ENCODE assay signal across 14 mouse cellular contexts in the genomic region with DNA sequence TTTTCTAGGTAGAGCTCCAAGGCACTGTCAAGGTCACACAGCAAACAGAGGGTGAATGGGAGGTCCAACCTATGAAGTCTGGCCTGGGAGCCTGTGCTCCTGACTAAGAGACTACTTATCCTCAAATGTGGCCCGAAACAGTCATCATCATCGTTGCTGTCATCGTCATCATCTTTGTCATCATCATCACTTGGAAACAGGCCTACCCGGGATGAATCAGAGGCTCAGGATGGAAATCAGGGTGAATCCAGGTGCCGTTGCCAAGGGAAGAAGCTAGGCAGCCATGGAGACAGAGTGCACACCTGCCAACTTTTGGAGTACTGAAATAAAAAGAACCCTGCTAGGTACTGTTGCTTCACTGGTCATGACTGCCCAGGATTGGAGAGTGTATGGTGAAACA. TPM values are rescaled to one million over a fixed set of nuclear protein-coding genes. Genes with fewer than 3 reads are reported as not detected.
DNase-seq lines count a peak whose midpoint lies in the region.
"Had no signal": no experiment of that assay in that cellular context is flagged by ENCODE, and none has a peak within 500 bp of the region (broad histone marks: within the 10 kb centered on the region; RNA-seq: fewer than 3 reads in every experiment).

No protein-coding gene starts in this region.

- no peaks in the 10 kb centered on the region for H3K4me1 ChIP-seq in heart, embryonic 10.5 days

- 76% methylated on average over 5 of the region's 5 CpGs for WGBS in heart, embryonic 10.5 days

- no peaks in the 10 kb centered on the region for H3K9me3 ChIP-seq in heart, embryonic 10.5 days
- H3K9me3 ChIP-seq: forebrain, embryonic 10.5 days; lung, embryonic 15.5 days; midbrain, embryonic 10.5 days had no signal

- DNase-seq in heart, embryonic 10.5 days (ENCODE audit: low spot score) = peak; percentile 58
- DNase-seq in heart, postnatal 14 days = no peak
- peak; percentile 17 to 39 for DNase-seq in left cerebral cortex, adult 18-20 months (ENCODE audit: low spot score in 2 of 2)
- no peak for DNase-seq in left cerebral cortex, postnatal 10 days (ENCODE audit: extremely low spot score in 1 of 2, low spot score in 2 of 2)
- DNase-seq in brain, adult 2 months (ENCODE audit: low read depth, low spot score) = peak; percentile 81
- peak; percentile 10 to 16 for DNase-seq in layer of hippocampus, postnatal 36 days
- DNase-seq in natural killer cell, adult 2 months (ENCODE audit: low spot score in 2 of 2) = no peak
- no peak for DNase-seq in gastrocnemius, postnatal 36 days
- DNase-seq: gastrocnemius, postnatal 25 days; thymus, adult 18-20 months had no signal

- intact Hi-C loops in heart, postnatal 14 days (cut with DNase I) = loop anchor here (5.0 to 10.0 kb wide), 2 partner anchors 336 to 973 kb away; no protein-coding TSS in a partner anchor
- intact Hi-C loops in left cerebral cortex, postnatal 10 days (cut with DNase I) = loop anchor here (2.0 kb wide), 1 partner anchor 144 kb away; no protein-coding TSS in a partner anchor
- intact Hi-C loops in gastrocnemius, postnatal 36 days (cut with DNase I) = loop anchor here (2.0 kb wide), 1 partner anchor 144 kb away; no protein-coding TSS in a partner anchor

- H3K27ac ChIP-seq in heart, embryonic 10.5 days = no peak overlapping the region
- H3K27ac ChIP-seq: forebrain, embryonic 10.5 days; liver, embryonic 14.5 days; lung, embryonic 15.5 days; midbrain, embryonic 10.5 days had no signal

- no peaks in the 10 kb centered on the region for H3K27me3 ChIP-seq in heart, embryonic 10.5 days (ENCODE audit: insufficient read depth, poor library complexity, severe bottlenecking)
- H3K27me3 ChIP-seq: lung, embryonic 15.5 days had no signal

- no peak overlapping the region for H3K4me3 ChIP-seq in heart, embryonic 10.5 days
- H3K4me3 ChIP-seq: forebrain, embryonic 10.5 days; lung, embryonic 15.5 days; midbrain, embryonic 10.5 days had no signal

- H3K36me3 ChIP-seq in heart, embryonic 10.5 days = no peaks in the 10 kb centered on the region
- H3K36me3 ChIP-seq: forebrain, embryonic 10.5 days; lung, embryonic 15.5 days; midbrain, embryonic 10.5 days had no signal

RNA-seq across cellular contexts. Expression of a gene that starts 34.2 kb away (rescaled TPM):
- polyA plus RNA-seq in heart, embryonic 10.5 days (2016; fragmentation: Nextera tagmentation; extraction: Ambion mirVana) = 11.7 and 13.5 TPM in 2 replicates
- 10 to 100 TPM; 30.6 to 30.7 TPM for total RNA-seq in heart, postnatal 14 days (2021)
- 10 to 100 TPM; 56.1 to 63.1 TPM for total RNA-seq in left cerebral cortex, adult 18-20 months (2021)
- 10 to 100 TPM; 51.2 to 56.1 TPM for total RNA-seq in left cerebral cortex, postnatal 10 days (2021)
- total RNA-seq in layer of hippocampus, postnatal 36 days (2021) = 10 to 100 TPM; 57.3 to 58.8 TPM
- total RNA-seq in gastrocnemius, postnatal 36 days (2021) = 10 to 100 TPM; 13.1 to 20.7 TPM

Comparison
In these comparisons a context has a peak if more than half of its experiments do, and no peak if none do; other contexts are left out.
1. DNase-seq: peak in heart, embryonic 10.5 days (single experiment), left cerebral cortex, adult 18-20 months (2 of 2), brain, adult 2 months (single experiment) and layer of hippocampus, postnatal 36 days (2 of 2); none in heart, postnatal 14 days (0 of 2), left cerebral cortex, postnatal 10 days (0 of 2), natural killer cell, adult 2 months (0 of 2) and gastrocnemius, postnatal 36 days (0 of 2).